Mouse (Mus musculus): ENCODE results near the gene Pcdh17. TPM values are rescaled to one million over a fixed set of nuclear protein-coding genes. Genes with fewer than 3 reads are reported as not detected.

Pcdh17 gene
- polyA plus RNA-seq (2014; fragmentation: Nextera tagmentation; extraction: Ambion mirVana), result 7.1 and 7.9 TPM in 2 replicates

DNA sequence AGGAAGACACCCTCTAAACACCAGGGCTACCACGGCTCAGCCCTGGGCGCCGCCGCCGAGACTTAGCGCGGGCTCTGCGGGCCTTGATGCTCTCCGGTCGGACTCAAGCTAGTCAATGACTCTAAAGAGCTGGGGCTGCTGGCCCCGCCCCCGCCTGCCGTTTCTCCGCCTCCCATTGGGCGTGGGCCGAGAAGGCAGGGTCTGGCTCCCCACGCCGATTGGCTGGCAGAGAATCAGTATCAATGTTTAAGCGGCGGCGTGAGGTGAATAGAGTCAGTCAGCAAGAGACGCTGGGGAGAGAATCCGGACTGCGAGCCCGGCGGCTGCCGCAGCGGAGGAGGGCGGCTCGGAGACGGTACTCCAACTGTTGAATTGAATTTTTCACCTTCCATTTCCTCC is at the start of gene Pcdh17:
Pcdh17 (plus strand) TSS at position 276 of the 399 bp plus-strand sequence.
- peaks cover 30% of the 10 kb centered on the region for H3K27me3 ChIP-seq (ENCODE audit: control insufficient read depth, insufficient read depth, low read length)
- peak within 1 kb of the TSS; percentile 59 for H3K4me3 ChIP-seq (ENCODE audit: low read length)
- H3K9me3 ChIP-seq (ENCODE audit: control insufficient read depth, low read length), result no peaks in the 10 kb centered on the region
- no peaks in the 10 kb centered on the region for H3K36me3 ChIP-seq (ENCODE audit: control insufficient read depth, insufficient read depth, low read length)
- H3K4me2 ChIP-seq (replicated peaks; ENCODE audit: low read depth, low read length), result peak within 1 kb of the TSS; percentile 82
- H3K9ac ChIP-seq (ENCODE audit: low read depth, low read length), result peak within 1 kb of the TSS; percentile 55
- under 1% methylated on average over 31 of the region's 31 CpGs for WGBS
- ATAC-seq (ENCODE audit: low FRiP score, low TSS enrichment), result peak; percentile 94
- H3K27ac ChIP-seq (ENCODE audit: low read depth, low read length), result peak within 1 kb of the TSS; percentile 24; the same call in 1 of the 2 replicates
- H3K4me1 ChIP-seq (ENCODE audit: control insufficient read depth, insufficient read depth, low read length), result 0 out of 2 replicates have a peak, but pooled peaks cover 5% of the 10 kb centered on the region

DNA sequence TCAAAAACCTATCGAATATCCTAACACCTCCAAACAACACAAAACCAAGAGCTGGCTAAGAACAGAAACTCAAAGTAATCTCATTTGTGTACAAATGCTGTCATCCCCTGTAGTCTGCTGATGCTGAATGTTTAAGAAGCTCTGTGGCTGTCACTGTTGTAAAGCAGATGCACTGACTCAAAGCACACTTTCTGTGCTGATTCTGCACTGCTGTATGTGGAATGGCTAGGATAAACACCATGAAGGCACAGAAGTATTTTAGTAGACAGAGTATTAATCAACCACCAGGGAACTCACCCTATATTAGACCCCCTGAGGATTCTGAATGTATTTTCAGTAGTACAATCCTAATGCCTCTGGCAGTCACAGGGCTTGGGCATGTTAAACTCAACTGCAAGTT is 46.2 kb upstream of the Pcdh17 start:
- 66% methylated on average over 1 of the region's 1 CpGs for WGBS
- H3K4me3 ChIP-seq (ENCODE audit: low read length), result no peak overlapping the region
- H3K4me1 ChIP-seq (ENCODE audit: control insufficient read depth, insufficient read depth, low read length), result no peaks in the 10 kb centered on the region
- H3K9ac ChIP-seq (ENCODE audit: low read depth, low read length), result no peak overlapping the region
- no peak overlapping the region for H3K27ac ChIP-seq (ENCODE audit: low read depth, low read length)
- no peak overlapping the region for H3K4me2 ChIP-seq (replicated peaks; ENCODE audit: low read depth, low read length)
- no peak for ATAC-seq (ENCODE audit: low FRiP score, low TSS enrichment)
- no peaks in the 10 kb centered on the region for H3K27me3 ChIP-seq (ENCODE audit: control insufficient read depth, insufficient read depth, low read length)
- H3K36me3 ChIP-seq (ENCODE audit: control insufficient read depth, insufficient read depth, low read length), result no peaks in the 10 kb centered on the region
- H3K9me3 ChIP-seq (ENCODE audit: control insufficient read depth, low read length), result no peaks in the 10 kb centered on the region

DNA sequence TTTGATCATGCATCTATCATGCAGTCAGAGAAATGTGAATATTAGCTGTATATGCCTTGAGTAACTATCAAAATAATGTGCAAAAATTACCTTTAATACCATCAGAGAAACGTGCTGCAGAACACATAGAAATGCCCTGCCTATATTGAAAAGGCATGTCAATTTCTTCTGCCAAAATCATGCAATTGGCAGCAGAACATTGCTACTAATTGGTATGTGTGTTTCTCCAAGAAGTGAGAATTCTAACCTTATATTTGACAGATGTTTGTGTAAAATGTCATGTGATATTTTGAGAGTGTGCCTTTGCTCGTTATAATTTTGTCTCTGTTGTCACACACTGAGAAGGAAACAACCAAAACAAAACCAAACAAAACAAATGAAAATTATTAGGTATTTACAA is 18.6 kb upstream of the Pcdh17 start:
- no peak overlapping the region for H3K9ac ChIP-seq (ENCODE audit: low read depth, low read length)
- H3K27me3 ChIP-seq (ENCODE audit: control insufficient read depth, insufficient read depth, low read length), result no peaks in the 10 kb centered on the region
- H3K4me3 ChIP-seq (ENCODE audit: low read length), result no peak overlapping the region
- ATAC-seq (ENCODE audit: low FRiP score, low TSS enrichment), result no peak
- no peaks in the 10 kb centered on the region for H3K4me1 ChIP-seq (ENCODE audit: control insufficient read depth, insufficient read depth, low read length)
- no peaks in the 10 kb centered on the region for H3K36me3 ChIP-seq (ENCODE audit: control insufficient read depth, insufficient read depth, low read length)
- H3K4me2 ChIP-seq (replicated peaks; ENCODE audit: low read depth, low read length), result no peak overlapping the region
- H3K9me3 ChIP-seq (ENCODE audit: control insufficient read depth, low read length), result no peaks in the 10 kb centered on the region
- WGBS, result 74% methylated on average over 2 of the region's 2 CpGs
- H3K27ac ChIP-seq (ENCODE audit: low read depth, low read length), result no peak overlapping the region

DNA sequence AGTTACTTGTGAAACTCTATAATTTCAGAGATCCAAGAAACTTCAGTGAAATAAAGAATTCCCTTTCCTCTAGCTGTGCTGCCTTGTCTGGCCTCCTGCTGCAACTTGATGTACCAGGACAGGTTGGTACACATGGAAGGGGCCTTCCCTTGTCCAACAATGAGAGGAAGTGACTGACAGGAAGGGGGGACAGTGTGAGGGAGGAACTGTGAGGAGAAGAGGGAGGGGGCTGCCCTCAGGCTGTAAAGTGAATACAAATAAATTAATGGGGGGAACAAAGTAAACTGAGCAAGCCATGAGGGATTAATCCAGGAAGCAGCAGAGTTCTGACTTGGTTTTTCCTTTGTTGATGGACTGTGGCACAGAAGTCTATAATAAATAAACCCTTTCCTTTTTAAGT is 16.7 kb upstream of the Pcdh17 start:
- H3K36me3 ChIP-seq (ENCODE audit: control insufficient read depth, insufficient read depth, low read length), result no peaks in the 10 kb centered on the region
- no peaks in the 10 kb centered on the region for H3K4me1 ChIP-seq (ENCODE audit: control insufficient read depth, insufficient read depth, low read length)
- H3K9me3 ChIP-seq (ENCODE audit: control insufficient read depth, low read length), result no peaks in the 10 kb centered on the region
- no peak for ATAC-seq (ENCODE audit: low FRiP score, low TSS enrichment)
- no peak overlapping the region for H3K9ac ChIP-seq (ENCODE audit: low read depth, low read length)
- no peak overlapping the region for H3K27ac ChIP-seq (ENCODE audit: low read depth, low read length)
- no peak overlapping the region for H3K4me3 ChIP-seq (ENCODE audit: low read length)
- no peak overlapping the region for H3K4me2 ChIP-seq (replicated peaks; ENCODE audit: low read depth, low read length)
- H3K27me3 ChIP-seq (ENCODE audit: control insufficient read depth, insufficient read depth, low read length), result no peaks in the 10 kb centered on the region

DNA sequence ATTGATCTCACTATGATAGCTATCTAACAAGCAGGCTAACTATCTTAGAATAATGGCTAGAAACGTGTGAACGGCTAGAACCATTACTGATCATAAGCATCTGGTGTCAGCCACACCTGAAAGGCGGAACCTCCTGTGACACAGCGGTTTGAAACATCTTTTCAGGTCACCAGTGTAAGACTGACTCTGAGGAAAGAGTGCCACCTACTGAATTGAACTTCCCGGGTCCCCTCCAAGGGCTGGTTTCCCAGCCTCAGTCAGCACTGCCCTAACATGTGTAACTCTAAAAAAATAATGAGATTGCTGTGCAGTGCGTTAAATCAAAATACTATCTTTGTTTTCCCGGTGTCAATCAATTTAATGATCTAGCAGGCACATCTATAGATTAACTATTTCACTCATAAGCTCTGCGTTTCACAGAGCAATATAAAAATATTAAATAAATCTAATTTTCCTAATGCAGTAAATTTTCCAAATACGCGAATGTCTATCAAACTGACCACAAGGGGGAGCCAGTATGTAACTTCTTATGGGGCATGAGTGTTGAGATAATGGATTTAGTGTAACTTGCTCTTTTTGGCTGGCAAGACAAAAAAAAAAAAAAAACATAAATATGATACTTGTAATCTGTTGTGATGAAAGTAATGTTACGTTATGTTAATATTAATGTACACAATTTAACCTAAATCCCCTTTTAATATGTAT is 5.1 kb upstream of the Pcdh17 start:
- H3K9me3 ChIP-seq (ENCODE audit: control insufficient read depth, low read length), result no peaks in the 10 kb centered on the region
- no peak for ATAC-seq (ENCODE audit: low FRiP score, low TSS enrichment)
- no peak overlapping the region for H3K4me3 ChIP-seq (ENCODE audit: low read length)
- H3K4me2 ChIP-seq (replicated peaks; ENCODE audit: low read depth, low read length), result no peak overlapping the region
- WGBS, result 27% methylated on average over 11 of the region's 11 CpGs
- H3K4me1 ChIP-seq (ENCODE audit: control insufficient read depth, insufficient read depth, low read length), result no peaks in the 10 kb centered on the region
- H3K27ac ChIP-seq (ENCODE audit: low read depth, low read length), result no peak overlapping the region
- H3K27me3 ChIP-seq (ENCODE audit: control insufficient read depth, insufficient read depth, low read length), result peaks cover 6% of the 10 kb centered on the region; the same call in 1 of the 2 replicates
- H3K9ac ChIP-seq (ENCODE audit: low read depth, low read length), result no peak overlapping the region
- no peaks in the 10 kb centered on the region for H3K36me3 ChIP-seq (ENCODE audit: control insufficient read depth, insufficient read depth, low read length)

DNA sequence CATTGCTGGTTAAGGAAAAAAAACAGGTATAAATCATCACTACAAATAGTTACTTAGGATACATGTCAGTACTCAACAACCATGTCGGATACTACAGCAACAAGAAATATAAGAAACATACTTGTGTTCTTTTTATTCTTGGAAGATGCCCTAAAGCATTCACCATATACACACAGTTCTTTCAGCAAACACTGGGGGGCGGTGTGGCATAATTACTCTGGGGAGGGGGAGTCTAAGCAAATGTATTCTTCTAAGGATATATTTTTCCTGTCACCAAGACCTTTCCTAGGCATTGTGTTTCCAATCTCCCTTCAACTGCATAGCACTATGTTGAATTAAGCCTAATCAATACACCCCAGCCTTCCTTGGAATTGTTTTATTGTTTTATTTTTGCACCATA is 2.5 kb upstream of the Pcdh17 start:
- no peaks in the 10 kb centered on the region for H3K36me3 ChIP-seq (ENCODE audit: control insufficient read depth, insufficient read depth, low read length)
- H3K9ac ChIP-seq (ENCODE audit: low read depth, low read length), result no peak overlapping the region
- H3K27ac ChIP-seq (ENCODE audit: low read depth, low read length), result no peak overlapping the region
- no peak overlapping the region for H3K4me2 ChIP-seq (replicated peaks; ENCODE audit: low read depth, low read length)
- ATAC-seq (ENCODE audit: low FRiP score, low TSS enrichment), result no peak
- H3K4me1 ChIP-seq (ENCODE audit: control insufficient read depth, insufficient read depth, low read length), result no peaks in the 10 kb centered on the region
- no peak overlapping the region for H3K4me3 ChIP-seq (ENCODE audit: low read length)
- peaks cover 7% of the 10 kb centered on the region; the same call in 1 of the 2 replicates for H3K27me3 ChIP-seq (ENCODE audit: control insufficient read depth, insufficient read depth, low read length)
- WGBS, result 10% methylated on average over 2 of the region's 2 CpGs
- no peaks in the 10 kb centered on the region for H3K9me3 ChIP-seq (ENCODE audit: control insufficient read depth, low read length)

DNA sequence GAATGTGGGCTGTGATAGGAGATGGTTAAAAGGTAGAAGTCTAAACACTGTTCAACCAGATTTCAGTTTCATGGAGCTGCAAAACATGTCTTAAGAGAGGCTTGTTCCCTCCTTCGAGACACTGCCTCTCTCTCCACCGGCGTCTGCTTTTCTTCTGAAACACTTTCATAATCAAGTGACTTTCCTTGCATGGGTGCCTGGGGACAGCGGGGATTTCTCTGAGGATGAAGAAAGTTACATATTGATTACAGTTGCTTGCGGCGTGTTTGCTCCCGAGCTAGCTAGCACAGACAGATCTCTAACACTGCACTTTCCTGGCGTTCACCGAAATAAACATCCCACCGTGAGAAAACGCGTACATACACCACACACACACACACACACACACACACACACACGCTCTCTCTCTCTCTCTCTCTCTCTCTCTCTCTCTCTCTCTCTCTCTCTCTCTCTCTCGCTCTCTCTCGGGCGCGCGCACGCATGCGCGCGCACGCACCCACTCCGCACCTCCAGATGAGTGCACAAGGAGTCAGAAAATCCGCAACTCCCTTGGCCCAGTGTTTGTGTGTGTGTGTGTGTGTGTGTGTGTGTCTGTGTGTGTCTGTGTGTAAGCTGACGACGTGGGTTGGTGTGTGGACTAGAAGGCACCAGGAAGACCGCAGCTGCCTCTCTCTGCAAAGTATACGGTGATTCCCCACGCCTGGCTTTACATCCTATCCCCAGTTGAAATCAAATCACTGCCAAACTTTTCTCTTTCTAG is 655 bp upstream of the Pcdh17 start:
- peak overlapping the region; percentile 59 for H3K4me3 ChIP-seq (ENCODE audit: low read length)
- under 1% methylated on average over 29 of the region's 30 CpGs for WGBS
- peak overlapping the region; percentile 55 for H3K9ac ChIP-seq (ENCODE audit: low read depth, low read length)
- H3K36me3 ChIP-seq (ENCODE audit: control insufficient read depth, insufficient read depth, low read length), result no peaks in the 10 kb centered on the region
- H3K4me2 ChIP-seq (replicated peaks; ENCODE audit: low read depth, low read length), result peak overlapping the region; percentile 82
- no peaks in the 10 kb centered on the region for H3K9me3 ChIP-seq (ENCODE audit: control insufficient read depth, low read length)
- peaks cover 25% of the 10 kb centered on the region for H3K27me3 ChIP-seq (ENCODE audit: control insufficient read depth, insufficient read depth, low read length)
- peak overlapping the region; percentile 24; the same call in 1 of the 2 replicates for H3K27ac ChIP-seq (ENCODE audit: low read depth, low read length)
- peak; percentile 56 for ATAC-seq (ENCODE audit: low FRiP score, low TSS enrichment)
- H3K4me1 ChIP-seq (ENCODE audit: control insufficient read depth, insufficient read depth, low read length), result 0 out of 2 replicates have a peak, but pooled peaks cover under 1% of the 10 kb centered on the region

DNA sequence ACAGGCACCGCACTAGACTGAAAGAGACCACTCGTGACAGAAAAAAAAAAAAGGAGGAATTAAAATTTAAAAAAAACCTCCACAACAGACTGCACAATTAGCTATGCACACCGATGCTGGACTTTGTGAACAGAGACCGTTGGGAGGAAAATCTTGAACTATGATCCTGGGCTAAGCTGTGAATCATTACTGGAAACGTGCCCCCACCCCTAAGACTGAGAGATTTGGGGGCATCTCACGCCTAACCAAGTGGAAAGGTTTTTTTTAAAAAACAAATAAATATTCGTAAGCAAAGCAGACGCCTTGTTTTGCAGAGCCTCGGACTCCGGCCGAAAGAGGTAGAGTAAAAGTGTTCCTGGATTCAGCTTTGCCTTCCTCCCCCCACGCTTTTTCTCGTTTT is 398 bp downstream of the Pcdh17 start:
- Histone ChIP-seq H3K4me1 (ENCODE audit: control insufficient read depth, insufficient read depth, low read length) (0 out of 2 replicates have a peak, but pooled peaks cover 5% of the 10 kb centered on the region), H3K36me3 (ENCODE audit: control insufficient read depth, insufficient read depth, low read length) (no peaks in the 10 kb centered on the region), H3K4me3 (ENCODE audit: low read length) (peak overlapping the region; percentile 59), H3K9ac (ENCODE audit: low read depth, low read length) (peak overlapping the region; percentile 31; the same call in 1 of the 2 replicates), H3K27ac (ENCODE audit: low read depth, low read length) (no peak overlapping the region), H3K27me3 (ENCODE audit: control insufficient read depth, insufficient read depth, low read length) (peaks cover 35% of the 10 kb centered on the region), H3K4me2 (replicated peaks; ENCODE audit: low read depth, low read length) (peak overlapping the region; percentile 82), H3K9me3 (ENCODE audit: control insufficient read depth, low read length) (no peaks in the 10 kb centered on the region)
- ATAC-seq (ENCODE audit: low FRiP score, low TSS enrichment), result no peak
- 2% methylated on average over 13 of the region's 13 CpGs for WGBS

DNA sequence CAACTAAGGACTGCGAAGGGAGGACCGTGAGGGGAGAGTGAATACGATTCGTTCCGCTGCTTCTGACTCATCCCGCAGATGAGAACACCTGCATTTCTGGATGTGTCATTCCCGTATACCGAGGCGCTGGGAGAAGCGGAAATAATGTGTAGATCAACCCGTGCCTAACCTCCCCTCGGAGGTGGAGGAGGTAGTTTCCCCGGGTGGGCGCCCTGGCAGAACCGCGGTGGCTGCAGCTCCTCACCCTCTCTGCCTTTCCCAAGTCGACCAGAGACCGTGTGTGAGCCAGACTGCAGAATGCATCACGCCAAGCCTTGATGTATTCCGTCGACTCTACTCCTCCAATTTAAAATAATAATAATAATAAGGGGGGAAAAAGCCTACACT is 906 bp downstream of the Pcdh17 start:
- H3K9me3 ChIP-seq (ENCODE audit: control insufficient read depth, low read length), result no peaks in the 10 kb centered on the region
- peak overlapping the region; percentile 59 for H3K4me3 ChIP-seq (ENCODE audit: low read length)
- no peaks in the 10 kb centered on the region for H3K36me3 ChIP-seq (ENCODE audit: control insufficient read depth, insufficient read depth, low read length)
- H3K27ac ChIP-seq (ENCODE audit: low read depth, low read length), result no peak overlapping the region
- H3K4me1 ChIP-seq (ENCODE audit: control insufficient read depth, insufficient read depth, low read length), result 0 out of 2 replicates have a peak, but pooled peaks cover 5% of the 10 kb centered on the region
- ATAC-seq (ENCODE audit: low FRiP score, low TSS enrichment), result no peak
- WGBS, result 0% methylated on average over 21 of the region's 21 CpGs
- peak overlapping the region; percentile 31; the same call in 1 of the 2 replicates for H3K9ac ChIP-seq (ENCODE audit: low read depth, low read length)
- peak overlapping the region; percentile 82 for H3K4me2 ChIP-seq (replicated peaks; ENCODE audit: low read depth, low read length)
- H3K27me3 ChIP-seq (ENCODE audit: control insufficient read depth, insufficient read depth, low read length), result peaks cover 35% of the 10 kb centered on the region

Data from kidney, embryonic 14.5 days (tissue).